ENCODE assay signal across 17 mouse cellular contexts in the genomic region with DNA sequence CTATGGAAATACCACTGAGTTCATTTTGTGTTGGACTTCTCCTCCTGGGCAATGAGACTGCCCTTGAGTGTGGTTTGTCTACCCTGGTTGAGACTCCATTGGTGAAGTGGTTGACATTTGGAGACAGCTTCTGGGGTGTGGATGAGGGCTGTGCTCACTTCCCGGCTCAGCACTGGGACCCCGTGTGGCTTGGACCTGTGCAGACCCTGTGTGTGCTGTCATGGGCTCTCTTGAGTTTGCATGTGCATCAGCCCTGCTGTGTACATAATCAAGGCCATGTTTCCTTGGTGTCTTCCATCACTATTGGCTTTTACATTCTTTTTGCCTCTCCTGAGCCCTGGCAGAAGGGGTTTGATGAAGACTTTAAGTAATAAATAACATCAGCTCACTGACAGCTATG.
"Had no signal": no experiment of that assay in that cellular context is flagged by ENCODE, and none has a peak within 500 bp of the region (broad histone marks: within the 10 kb centered on the region; RNA-seq: fewer than 3 reads in every experiment).

No protein-coding gene starts in this region.

- H3K4me2 ChIP-seq: limb, embryonic 15.5 days; liver, embryonic 13.5 days; lung, embryonic 15.5 days; midbrain, embryonic 12.5 days had no signal

- H3K36me3 ChIP-seq: liver, embryonic 13.5 days had no signal

- H3K27me3 ChIP-seq: limb, embryonic 15.5 days; liver, embryonic 13.5 days; lung, embryonic 15.5 days; megakaryocyte, embryonic 14.5 days; midbrain, embryonic 12.5 days had no signal

- H3K27ac ChIP-seq: kidney, postnatal 0 days; limb, embryonic 15.5 days; liver, embryonic 13.5 days; lung, embryonic 15.5 days; macrophage; midbrain, embryonic 12.5 days had no signal

- H3K4me3 ChIP-seq: limb, embryonic 15.5 days; liver, embryonic 13.5 days; lung, embryonic 15.5 days; megakaryocyte, embryonic 14.5 days; midbrain, embryonic 12.5 days had no signal

- ATAC-seq: liver, postnatal 0 days had no signal

- H3K9me3 ChIP-seq: limb, embryonic 15.5 days; liver, embryonic 13.5 days; lung, embryonic 15.5 days; megakaryocyte, embryonic 14.5 days; midbrain, embryonic 12.5 days had no signal

- DNase-seq: kidney, adult 9 months; kidney, postnatal 36 days; layer of hippocampus, adult 9-11 months; layer of hippocampus, postnatal 36 days; liver, embryonic 13.5 days; liver, postnatal 0 days; lung, postnatal 14 days; right cerebral cortex, postnatal 4 days; spleen, adult 18-20 months; thymus, adult 18-20 months; thymus, postnatal 14 days had no signal

- H3K4me1 ChIP-seq: limb, embryonic 15.5 days; liver, embryonic 13.5 days; midbrain, embryonic 12.5 days had no signal

- H3K9ac ChIP-seq: limb, embryonic 15.5 days; liver, embryonic 13.5 days; liver, postnatal 0 days; lung, embryonic 15.5 days; midbrain, embryonic 12.5 days had no signal
